ENCODE assay signal across 8 mouse cellular contexts in genomic region chr7:84149821-84150220, GRCm38 (mm10). TPM values are rescaled to one million over a fixed set of nuclear protein-coding genes. Genes with fewer than 3 reads are reported as not detected.
DNase-seq lines count a peak whose midpoint lies in the region; ATAC-seq and TF ChIP-seq lines count a peak whose summit lies in the region.

No protein-coding gene starts in this region.

- TF ChIP-seq POLR2A in liver, adult 2 months (IDR thresholded peaks at IDR 0.05; ENCODE audit: extremely low read depth, insufficient read depth, low read length) = no peak

- H3K27me3 ChIP-seq in liver, adult 2 months (ENCODE audit: control insufficient read depth, insufficient read depth, low read length) = no peaks in the 10 kb centered on the region
- no peaks in the 10 kb centered on the region for H3K27me3 ChIP-seq in embryonic facial prominence, embryonic 14.5 days (replicated peaks; ENCODE audit: control insufficient read depth, insufficient read depth, low read length)
- H3K27me3 ChIP-seq in kidney, embryonic 16.5 days (ENCODE audit: insufficient read depth, low read length) = no peaks in the 10 kb centered on the region
- no peaks in the 10 kb centered on the region for H3K27me3 ChIP-seq in neural tube, embryonic 13.5 days

- ATAC-seq in embryonic facial prominence, embryonic 14.5 days (ENCODE audit: low read depth) = no peak
- no peak for ATAC-seq in kidney, embryonic 16.5 days (ENCODE audit: low FRiP score, low TSS enrichment)
- no peak for ATAC-seq in neural tube, embryonic 13.5 days (ENCODE audit: low read depth)

- no peaks in the 10 kb centered on the region for H3K9me3 ChIP-seq in embryonic facial prominence, embryonic 14.5 days (ENCODE audit: control insufficient read depth, low read length)
- H3K9me3 ChIP-seq in kidney, embryonic 16.5 days (ENCODE audit: low read length) = no peaks in the 10 kb centered on the region
- no peaks in the 10 kb centered on the region for H3K9me3 ChIP-seq in neural tube, embryonic 13.5 days

- no peak for TF ChIP-seq CTCF in liver, adult 2 months (IDR thresholded peaks at IDR 0.05; ENCODE audit: low read depth, low read length)

- H3K4me2 ChIP-seq in embryonic facial prominence, embryonic 14.5 days (ENCODE audit: low read depth, low read length) = peak overlapping the region; percentile 91
- H3K4me2 ChIP-seq in kidney, embryonic 16.5 days (replicated peaks; ENCODE audit: low read depth, low read length) = peak overlapping the region; percentile 85
- H3K4me2 ChIP-seq in neural tube, embryonic 13.5 days = peak overlapping the region; percentile 95

- H3K79me2 ChIP-seq in liver, adult 2 months (ENCODE audit: control insufficient read depth, insufficient read depth, low read length) = peaks cover 45% of the 10 kb centered on the region

- H3K27ac ChIP-seq in liver, adult 2 months (replicated peaks; ENCODE audit: insufficient read depth, low read depth, low read length) = peak overlapping the region; percentile 56
- no peak overlapping the region for H3K27ac ChIP-seq in embryonic facial prominence, embryonic 14.5 days (replicated peaks; ENCODE audit: low read depth, low read length)
- no peak overlapping the region for H3K27ac ChIP-seq in kidney, embryonic 16.5 days (ENCODE audit: low read length)
- H3K27ac ChIP-seq in neural tube, embryonic 13.5 days (replicated peaks) = no peak overlapping the region

- H3K4me1 ChIP-seq in liver, adult 2 months (ENCODE audit: control insufficient read depth, insufficient read depth, low read length) = peaks cover 28% of the 10 kb centered on the region
- peaks cover 34% of the 10 kb centered on the region for H3K4me1 ChIP-seq in embryonic facial prominence, embryonic 14.5 days (ENCODE audit: control insufficient read depth, insufficient read depth, low read length)
- peaks cover 57% of the 10 kb centered on the region for H3K4me1 ChIP-seq in kidney, embryonic 16.5 days (ENCODE audit: insufficient read depth, low read length)
- H3K4me1 ChIP-seq in neural tube, embryonic 13.5 days (replicated peaks) = peaks cover 68% of the 10 kb centered on the region

- peak; percentile 58 for DNase-seq in liver, adult 2 months (ENCODE audit: extremely low read depth, low read depth, low spot score)
- DNase-seq in liver = no peak
- no peak for DNase-seq in embryonic facial prominence, embryonic 14.5 days (ENCODE audit: low spot score)
- DNase-seq in spleen, postnatal 4 days (ENCODE audit: low spot score in 2 of 2) = no peak
- no peak for DNase-seq in urinary bladder, postnatal 14 days (ENCODE audit: low spot score)
- no peak for DNase-seq in right cerebral cortex, postnatal 10 days (ENCODE audit: low spot score in 2 of 2)

- H3K4me3 ChIP-seq in liver, adult 2 months (ENCODE audit: insufficient read depth, low read depth, low read length) = peak overlapping the region; percentile 71
- peak overlapping the region; percentile 86 for H3K4me3 ChIP-seq in embryonic facial prominence, embryonic 14.5 days (ENCODE audit: low read depth, low read length)
- peak overlapping the region; percentile 93 for H3K4me3 ChIP-seq in kidney, embryonic 16.5 days (ENCODE audit: low read length)
- H3K4me3 ChIP-seq in neural tube, embryonic 13.5 days = peak overlapping the region; percentile 95

- H3K9ac ChIP-seq in liver, adult 2 months (ENCODE audit: low read depth, low read length) = peak overlapping the region; percentile 52
- H3K9ac ChIP-seq in embryonic facial prominence, embryonic 14.5 days (ENCODE audit: low read depth, low read length) = no peak overlapping the region
- peak overlapping the region; percentile 30 for H3K9ac ChIP-seq in kidney, embryonic 16.5 days (replicated peaks; ENCODE audit: low read length)
- peak overlapping the region; percentile 41 for H3K9ac ChIP-seq in neural tube, embryonic 13.5 days

- WGBS in liver, adult 2 months = 29% methylated on average over 4 of the region's 4 CpGs
- whole genome bisulfite sequencing in embryonic facial prominence, embryonic 14.5 days = 56% methylated on average over 4 of the region's 4 CpGs
- WGBS in kidney, embryonic 16.5 days = 59% methylated on average over 4 of the region's 4 CpGs
- 67% methylated on average over 4 of the region's 4 CpGs for WGBS in neural tube, embryonic 13.5 days

- H3K36me3 ChIP-seq in liver, adult 2 months (ENCODE audit: control insufficient read depth, insufficient read depth, low read length) = peaks cover 2% of the 10 kb centered on the region; the same call in 1 of the 2 replicates
- no peaks in the 10 kb centered on the region for H3K36me3 ChIP-seq in embryonic facial prominence, embryonic 14.5 days (ENCODE audit: control insufficient read depth, insufficient read depth, low read length)
- no peaks in the 10 kb centered on the region for H3K36me3 ChIP-seq in kidney, embryonic 16.5 days (ENCODE audit: insufficient read depth, low read length)
- peaks cover 8% of the 10 kb centered on the region; the same call in 1 of the 2 replicates for H3K36me3 ChIP-seq in neural tube, embryonic 13.5 days

RNA-seq across cellular contexts. Expression of gene Abhd17c, which starts 1.9 kb away (rescaled TPM):
- total RNA-seq in liver, adult 2 months (2014; rRNA removed) = 32.4 and 49.3 TPM in 2 replicates
- polyA plus RNA-seq in liver, adult 2 months (2012; rRNA removed) = 102 and 104 TPM in 2 replicates
- polyA plus RNA-seq in embryonic facial prominence, embryonic 14.5 days (2014; fragmentation: Nextera tagmentation; extraction: Ambion mirVana) = 32.8 and 34.9 TPM in 2 replicates
- polyA plus RNA-seq in kidney, embryonic 16.5 days (2015; fragmentation: Nextera tagmentation; extraction: Ambion mirVana) = 11.3 and 13.7 TPM in 2 replicates
- 55.8 and 62.5 TPM in 2 replicates for polyA plus RNA-seq in neural tube, embryonic 13.5 days (2015; fragmentation: Nextera tagmentation; extraction: Ambion mirVana)
